Mouse (Mus musculus) E14TG2a.4 (cell line): ENCODE measurements around the gene Rbfox1.

Experiments used
- CTCF ChIP-seq: conservative IDR thresholded peaks from 2 replicates; pipeline ENCODE4 v1.5.1; 2014; ENCODE audit warnings: low read length
- NANOG ChIP-seq: IDR thresholded peaks from 2 replicates; pipeline ENCODE4 v1.6.1; 2014; ENCODE audit warnings: borderline replicate concordance, low read length, mixed read lengths
- POU5F1 ChIP-seq: IDR thresholded peaks from 2 replicates; pipeline ENCODE4 v1.6.1; 2014; ENCODE audit warnings: low read length, borderline replicate concordance

DNA sequence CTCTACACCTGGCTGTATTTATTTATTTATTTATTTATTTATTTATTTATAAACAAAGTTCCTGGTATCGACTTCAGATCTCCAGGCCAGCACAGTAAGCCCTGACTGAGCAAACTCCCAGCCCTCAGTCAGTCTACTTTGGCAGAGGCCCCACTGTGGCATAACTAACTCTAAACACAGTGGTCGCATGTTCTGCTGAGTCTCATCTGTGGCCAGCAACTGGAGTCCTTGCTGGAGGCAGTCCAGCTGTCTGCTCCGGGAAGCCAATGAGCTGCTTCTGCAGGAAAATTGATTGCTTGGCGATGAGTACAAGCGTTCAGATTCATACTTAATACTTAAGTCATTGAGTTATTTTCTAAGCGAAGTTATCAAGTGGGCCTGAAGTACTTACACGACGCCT, 598.5 kb downstream of the Rbfox1 start:
- TF ChIP-seq CTCF (no peak), POU5F1 (no peak), NANOG (no peak)
